8 mouse cellular contexts compared by ENCODE assay signal in the genomic region with DNA sequence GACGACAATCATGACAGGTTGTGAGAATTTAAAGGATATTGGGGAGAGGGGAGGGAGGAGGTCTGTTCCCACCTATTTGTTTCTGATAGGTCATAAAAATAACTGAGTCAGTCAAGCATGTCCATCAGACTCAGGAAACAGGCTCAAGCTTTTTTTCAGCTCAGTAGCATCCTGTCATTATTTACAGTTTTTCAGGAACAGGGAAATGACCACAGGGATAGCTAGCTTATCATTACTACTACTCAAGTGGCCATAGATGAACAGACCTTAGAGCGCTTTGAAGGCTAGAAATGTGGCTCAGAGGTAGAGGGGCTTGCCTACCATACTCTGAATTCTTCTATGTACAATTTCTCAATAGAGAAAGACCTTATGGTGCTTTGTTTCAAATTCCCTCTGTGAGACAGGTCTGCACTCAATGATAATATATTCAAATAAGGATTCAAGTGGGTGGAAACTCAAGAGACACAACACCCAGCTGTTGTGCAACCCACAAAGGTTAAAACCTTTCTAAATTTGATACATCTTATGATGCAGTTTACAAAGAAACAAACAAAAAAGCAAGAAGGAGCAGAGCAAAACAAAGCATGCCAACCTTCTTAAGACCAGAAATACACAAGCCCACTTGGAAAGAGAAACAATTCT. TPM values are rescaled to one million over a fixed set of nuclear protein-coding genes. Genes with fewer than 3 reads are reported as not detected.
DNase-seq lines count a peak whose midpoint lies in the region; ATAC-seq and TF ChIP-seq lines count a peak whose summit lies in the region.

No protein-coding gene starts in this region.

- no peaks in the 10 kb centered on the region for H3K9me3 ChIP-seq in embryonic facial prominence, embryonic 11.5 days (replicated peaks; ENCODE audit: control insufficient read depth, low read length)
- H3K9me3 ChIP-seq in intestine, embryonic 15.5 days = no peaks in the 10 kb centered on the region
- no peaks in the 10 kb centered on the region for H3K9me3 ChIP-seq in midbrain, postnatal 0 days (ENCODE audit: low read length)

- peak overlapping the region; percentile 60 for H3K4me2 ChIP-seq in embryonic facial prominence, embryonic 11.5 days (ENCODE audit: low read depth, low read length)
- peak overlapping the region; percentile 74 for H3K4me2 ChIP-seq in intestine, embryonic 15.5 days (replicated peaks)
- peak overlapping the region; percentile 77 for H3K4me2 ChIP-seq in midbrain, postnatal 0 days (ENCODE audit: low read depth, low read length, poor library complexity, severe bottlenecking)

- DNase-seq in layer of hippocampus, adult 2 months (ENCODE audit: low spot score in 2 of 2) = no peak
- DNase-seq in layer of hippocampus, adult 9-11 months = no peak
- no peak for DNase-seq in embryonic facial prominence, embryonic 11.5 days (ENCODE audit: low spot score)
- no peak for DNase-seq in midbrain, postnatal 0 days (ENCODE audit: low spot score)
- DNase-seq in frontal cortex, postnatal 10 days (ENCODE audit: low spot score in 2 of 2) = no peak
- no peak for DNase-seq in retina, postnatal 1 day

- H3K27me3 ChIP-seq in embryonic facial prominence, embryonic 11.5 days (ENCODE audit: control insufficient read depth, insufficient read depth, low read length) = no peaks in the 10 kb centered on the region
- no peaks in the 10 kb centered on the region for H3K27me3 ChIP-seq in intestine, embryonic 15.5 days (replicated peaks)
- H3K27me3 ChIP-seq in midbrain, postnatal 0 days (ENCODE audit: insufficient read depth, low read length) = no peaks in the 10 kb centered on the region

- H3K27ac ChIP-seq in layer of hippocampus, adult 2 months = peak overlapping the region; percentile 96
- no peak overlapping the region for H3K27ac ChIP-seq in embryonic facial prominence, embryonic 11.5 days (replicated peaks; ENCODE audit: low read depth, low read length)
- peak overlapping the region; percentile 91; the same call in 1 of the 2 replicates for H3K27ac ChIP-seq in intestine, embryonic 15.5 days
- H3K27ac ChIP-seq in midbrain, postnatal 0 days (ENCODE audit: low read depth, low read length) = 0 out of 2 replicates have a peak overlapping the region, but pooled peaks have one; percentile 87

- ATAC-seq in embryonic facial prominence, embryonic 11.5 days (replicated peaks; ENCODE audit: insufficient number of reproducible peaks, low FRiP score, low TSS enrichment, low read depth) = no peak
- no peak for ATAC-seq in intestine, embryonic 15.5 days
- ATAC-seq in midbrain, postnatal 0 days (ENCODE audit: low FRiP score) = no peak
- ATAC-seq in megakaryocyte-erythroid progenitor cell, adult 5-6 weeks (replicated peaks; ENCODE audit: low FRiP score, low TSS enrichment, poor library complexity, severe bottlenecking) = no peak

- 0 out of 2 replicates have a peak, but pooled peaks cover 2% of the 10 kb centered on the region for H3K4me1 ChIP-seq in embryonic facial prominence, embryonic 11.5 days (ENCODE audit: control insufficient read depth, insufficient read depth, low read length)
- H3K4me1 ChIP-seq in intestine, embryonic 15.5 days (replicated peaks) = peaks cover 11% of the 10 kb centered on the region; the same call in 1 of the 2 replicates
- peaks cover 8% of the 10 kb centered on the region; the same call in 1 of the 2 replicates for H3K4me1 ChIP-seq in midbrain, postnatal 0 days (ENCODE audit: insufficient read depth, low read length)

- TF ChIP-seq CTCF in layer of hippocampus, adult 2 months (conservative IDR thresholded peaks at IDR 0.05) = no peak
- TF ChIP-seq CTCF in midbrain, postnatal 0 days (IDR thresholded peaks at IDR 0.05) = no peak

- H3K4me3 ChIP-seq in layer of hippocampus, adult 2 months = peak overlapping the region; percentile 72
- H3K4me3 ChIP-seq in embryonic facial prominence, embryonic 11.5 days (ENCODE audit: low read depth, low read length) = peak overlapping the region; percentile 89
- H3K4me3 ChIP-seq in intestine, embryonic 15.5 days (replicated peaks) = peak overlapping the region; percentile 95
- peak overlapping the region; percentile 87 for H3K4me3 ChIP-seq in midbrain, postnatal 0 days (ENCODE audit: low read depth, low read length)

- peak overlapping the region; percentile 89 for H3K9ac ChIP-seq in embryonic facial prominence, embryonic 11.5 days (replicated peaks; ENCODE audit: low read length)
- H3K9ac ChIP-seq in intestine, embryonic 15.5 days = peak overlapping the region; percentile 91
- peak overlapping the region; percentile 93 for H3K9ac ChIP-seq in midbrain, postnatal 0 days (replicated peaks; ENCODE audit: low read length, poor library complexity, severe bottlenecking)

- WGBS in embryonic facial prominence, embryonic 11.5 days = 67% methylated on average over 2 of the region's 2 CpGs
- WGBS in intestine, embryonic 15.5 days = 58% methylated on average over 2 of the region's 2 CpGs
- WGBS in midbrain, postnatal 0 days = 65% methylated on average over 2 of the region's 2 CpGs

- no peaks in the 10 kb centered on the region for H3K36me3 ChIP-seq in embryonic facial prominence, embryonic 11.5 days (replicated peaks; ENCODE audit: control insufficient read depth, insufficient read depth, low read depth, low read length)
- peaks cover 6% of the 10 kb centered on the region; the same call in 1 of the 2 replicates for H3K36me3 ChIP-seq in intestine, embryonic 15.5 days
- H3K36me3 ChIP-seq in midbrain, postnatal 0 days (ENCODE audit: insufficient read depth, low read length) = no peaks in the 10 kb centered on the region

RNA-seq across cellular contexts. Expression of gene Cebpg, which starts 1.3 kb away (rescaled TPM):
- total RNA-seq in layer of hippocampus, adult 2 months (2021) = 10 to 100 TPM; 28.0 to 32.8 TPM
- polyA plus RNA-seq in embryonic facial prominence, embryonic 11.5 days (2014; fragmentation: Nextera tagmentation; extraction: Ambion mirVana) = 36.3 and 37.4 TPM in 2 replicates
- polyA plus RNA-seq in intestine, embryonic 15.5 days (2015; fragmentation: Nextera tagmentation; extraction: Ambion mirVana) = 44.5 and 45.3 TPM in 2 replicates
- 13.9 and 31.9 TPM in 2 replicates for total RNA-seq in midbrain, postnatal 0 days (2014; rRNA removed)
- polyA plus RNA-seq in midbrain, postnatal 0 days (2015; fragmentation: Nextera tagmentation; extraction: Ambion mirVana) = 10.8 and 12.8 TPM in 2 replicates
- total RNA-seq in megakaryocyte-erythroid progenitor cell, adult 5-6 weeks (2014; fragmentation: Nextera tagmentation) = 20.7 and 21.9 TPM in 2 replicates
- 30.2 and 54.0 TPM in 2 replicates for total RNA-seq in megakaryocyte-erythroid progenitor cell, adult 5-6 weeks (2017)
